Mouse (Mus musculus) neural tube, embryonic 14.5 days (tissue): ENCODE measurements around the gene Akap8. TPM values are rescaled to one million over a fixed set of nuclear protein-coding genes. Genes with fewer than 3 reads are reported as not detected.

Experiments
- ATAC-seq: fragments of 200-750 bp; cut with Nextera tagmentation; 2 replicates; pipeline ENCODE4 v1.8.0; 2017; ENCODE audit warnings: low read depth, mild to moderate bottlenecking, moderate TSS enrichment, moderate library complexity
- H3K27ac ChIP-seq: fragments of 300-500 bp; sonication (generic); 2 replicates; pipeline ENCODE4 v1.5.1; 2014; ENCODE audit warnings: low read depth, mild to moderate bottlenecking, control low read depth, low read length, moderate library complexity, mixed read lengths
- H3K27me3 ChIP-seq: fragments of 300-500 bp; sonication (generic); 2 replicates; pipeline ENCODE4 v1.6.1; 2014; ENCODE audit warnings: low read length; ENCODE audit not compliant: control insufficient read depth, insufficient read depth
- H3K36me3 ChIP-seq: fragments of 300-500 bp; sonication (generic); 2 replicates; pipeline ENCODE4 v1.6.1; 2014; ENCODE audit warnings: low read length, mixed read lengths; ENCODE audit not compliant: control insufficient read depth, insufficient read depth
- H3K4me1 ChIP-seq: fragments of 300-500 bp; sonication (generic); 2 replicates; pipeline ENCODE4 v1.6.1; 2014; ENCODE audit warnings: low read length; ENCODE audit not compliant: control insufficient read depth, insufficient read depth
- H3K4me2 ChIP-seq: fragments of 300-500 bp; sonication (generic); 2 replicates; pipeline ENCODE4 v1.6.1; 2014; ENCODE audit warnings: mild to moderate bottlenecking, low read depth, low read length, control low read depth
- H3K4me3 ChIP-seq: fragments of 300-500 bp; sonication (generic); 2 replicates; pipeline ENCODE4 v1.5.1; 2014; ENCODE audit warnings: low read depth, low read length, control low read depth, mixed read lengths
- H3K9ac ChIP-seq: fragments of 300-500 bp; sonication (generic); replicated peaks from 2 replicates; pipeline ENCODE4 v1.6.1; 2014; ENCODE audit warnings: low read depth, mild to moderate bottlenecking, control low read depth, low read length, mixed read lengths
- H3K9me3 ChIP-seq: fragments of 300-500 bp; sonication (generic); 2 replicates; pipeline ENCODE4 v1.6.1; 2016; ENCODE audit warnings: low read length; ENCODE audit not compliant: control insufficient read depth
- WGBS: fragments of 180-500 bp; shearing (Covaris S2); extraction: QIAGEN DNeasy Blood & Tissue Kit; methylation state at CpG from one replicate; pipeline ENCODE4 v1.1.7; 2014; 5-methylcytosine and 5-hydroxymethylcytosine counted together
- polyA plus RNA-seq: library from polyadenylated mRNA; unstranded; fragments of >200 nt; fragmentation: Nextera tagmentation; extraction: Ambion mirVana; gene quantifications from 2 replicates; pipeline ENCODE4 v1.2.1, GENCODE M21; 2014

Akap8 gene
- polyA plus RNA-seq, 1 experiment from 2014 or later = 67.0 TPM

- Histone ChIP-seq H3K27me3 (no peaks in the 10 kb centered on the region), H3K4me1 (peaks cover 14% of the 10 kb centered on the region), H3K4me2 (no peak overlapping the region), H3K9ac (no peak overlapping the region), H3K36me3 (peaks cover 70% of the 10 kb centered on the region), H3K4me3 (no peak overlapping the region), H3K27ac (no peak overlapping the region), H3K9me3 (no peaks in the 10 kb centered on the region)
- no peak for ATAC-seq
- 98% methylated on average over 6 of the region's 6 CpGs for WGBS
These were observed 37.9 kb upstream of the Akap8 start for GRCm38 (mm10) chr17:32358943-32359340.

- Histone ChIP-seq H3K9me3 (no peaks in the 10 kb centered on the region), H3K4me2 (no peak overlapping the region), H3K9ac (no peak overlapping the region), H3K4me1 (peaks cover 13% of the 10 kb centered on the region), H3K4me3 (no peak overlapping the region), H3K27ac (no peak overlapping the region), H3K27me3 (no peaks in the 10 kb centered on the region), H3K36me3 (peaks cover 70% of the 10 kb centered on the region)
- no peak for ATAC-seq
- WGBS = 94% methylated on average over 7 of the region's 7 CpGs
These were observed 37.3 kb upstream of the Akap8 start for GRCm38 (mm10) chr17:32358192-32358942.

- 86% methylated on average over 24 of the region's 24 CpGs for WGBS
- no peak for ATAC-seq
These were observed 36.0 kb upstream of the Akap8 start for GRCm38 (mm10) chr17:32356766-32357760.

GRCm38 (mm10) chr17:32356281-32356680 lies 35.2 kb upstream of the Akap8 start:
- H3K27me3 ChIP-seq = no peaks in the 10 kb centered on the region
- WGBS = 91% methylated on average over 9 of the region's 9 CpGs
- H3K9me3 ChIP-seq = no peaks in the 10 kb centered on the region
- H3K9ac ChIP-seq = no peak overlapping the region
- H3K36me3 ChIP-seq = peaks cover 65% of the 10 kb centered on the region
- no peak overlapping the region for H3K27ac ChIP-seq
- H3K4me3 ChIP-seq = no peak overlapping the region
- no peak for ATAC-seq
- H3K4me1 ChIP-seq = 0 out of 2 replicates have a peak, but pooled peaks cover 3% of the 10 kb centered on the region
- no peak overlapping the region for H3K4me2 ChIP-seq

More at GRCm38 (mm10) chr17:32356766-32357760, 36.0 kb upstream of the Akap8 start:
- H3K27me3 ChIP-seq = no peaks in the 10 kb centered on the region
- peaks cover 70% of the 10 kb centered on the region for H3K36me3 ChIP-seq
- no peak overlapping the region for H3K27ac ChIP-seq
- H3K4me3 ChIP-seq = no peak overlapping the region
- 0 out of 2 replicates have a peak, but pooled peaks cover 2% of the 10 kb centered on the region for H3K4me1 ChIP-seq
- H3K9me3 ChIP-seq = no peaks in the 10 kb centered on the region
- no peak overlapping the region for H3K9ac ChIP-seq
- no peak overlapping the region for H3K4me2 ChIP-seq

GRCm38 (mm10) chr17:32355031-32355430 lies 34.0 kb upstream of the Akap8 start:
- H3K9me3 ChIP-seq = no peaks in the 10 kb centered on the region
- 0 out of 2 replicates have a peak, but pooled peaks cover 5% of the 10 kb centered on the region for H3K4me1 ChIP-seq
- peak overlapping the region; percentile 50; the same call in 1 of the 2 replicates for H3K27ac ChIP-seq
- no peak for ATAC-seq
- 92% methylated on average over 6 of the region's 6 CpGs for WGBS
- H3K4me2 ChIP-seq = no peak overlapping the region
- no peaks in the 10 kb centered on the region for H3K27me3 ChIP-seq
- H3K36me3 ChIP-seq = peaks cover 55% of the 10 kb centered on the region
- H3K4me3 ChIP-seq = no peak overlapping the region
- H3K9ac ChIP-seq = no peak overlapping the region

GRCm38 (mm10) chr17:32354211-32354610 lies 33.2 kb upstream of the Akap8 start:
- Histone ChIP-seq H3K9ac (no peak overlapping the region), H3K4me3 (no peak overlapping the region), H3K36me3 (peaks cover 47% of the 10 kb centered on the region), H3K9me3 (no peaks in the 10 kb centered on the region), H3K27me3 (no peaks in the 10 kb centered on the region), H3K27ac (peak overlapping the region; percentile 50), H3K4me2 (no peak overlapping the region), H3K4me1 (peaks cover 9% of the 10 kb centered on the region)
- WGBS = 47% methylated on average over 5 of the region's 5 CpGs
- ATAC-seq = no peak

GRCm38 (mm10) chr17:32353696-32354095 lies 32.7 kb upstream of the Akap8 start:
- H3K9me3 ChIP-seq = no peaks in the 10 kb centered on the region
- H3K27ac ChIP-seq = no peak overlapping the region
- H3K36me3 ChIP-seq = peaks cover 42% of the 10 kb centered on the region
- no peak for ATAC-seq
- no peak overlapping the region for H3K4me3 ChIP-seq
- H3K9ac ChIP-seq = no peak overlapping the region
- 56% methylated on average over 4 of the region's 4 CpGs for WGBS
- peaks cover 13% of the 10 kb centered on the region for H3K4me1 ChIP-seq
- H3K27me3 ChIP-seq = no peaks in the 10 kb centered on the region
- no peak overlapping the region for H3K4me2 ChIP-seq

GRCm38 (mm10) chr17:32351726-32352125 lies 30.7 kb upstream of the Akap8 start:
- no peak overlapping the region for H3K9ac ChIP-seq
- peaks cover 21% of the 10 kb centered on the region for H3K4me1 ChIP-seq
- no peak overlapping the region for H3K4me2 ChIP-seq
- no peaks in the 10 kb centered on the region for H3K27me3 ChIP-seq
- no peak for ATAC-seq
- H3K27ac ChIP-seq = no peak overlapping the region
- H3K4me3 ChIP-seq = no peak overlapping the region
- H3K36me3 ChIP-seq = peaks cover 23% of the 10 kb centered on the region
- no peaks in the 10 kb centered on the region for H3K9me3 ChIP-seq
